Mouse (Mus musculus): ENCODE data around the gene Atp6v0a1. TPM values are rescaled to one million over a fixed set of nuclear protein-coding genes. Genes with fewer than 3 reads are reported as not detected.

Gene Atp6v0a1
- polyA plus RNA-seq, 1 experiment from 2014 or later = 167 TPM

DNA sequence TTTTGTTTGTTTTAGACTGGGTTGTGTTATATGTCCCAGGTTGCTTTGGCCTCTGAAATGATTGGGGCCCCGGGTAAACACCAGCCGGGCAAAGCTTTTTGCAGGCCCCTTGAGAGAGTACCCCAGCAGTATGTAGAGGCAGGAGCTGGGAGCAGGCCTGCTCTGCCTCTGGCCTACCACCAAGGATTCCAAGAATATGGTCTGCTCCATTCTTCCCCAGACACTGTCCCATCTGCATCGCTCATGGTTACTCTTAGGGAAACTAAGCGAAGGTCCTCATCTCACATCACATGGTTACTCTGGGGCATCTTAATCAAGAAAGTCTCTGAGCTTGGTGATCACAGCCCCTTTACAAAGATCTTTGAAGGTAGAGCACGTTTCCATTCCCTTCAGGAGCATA, 40.8 kb upstream of the Atp6v0a1 start:
- no peaks in the 10 kb centered on the region for H3K36me3 ChIP-seq
- H3K9ac ChIP-seq (replicated peaks) = no peak overlapping the region
- peak overlapping the region; percentile 41 for H3K4me3 ChIP-seq (replicated peaks)
- H3K4me1 ChIP-seq = peaks cover 18% of the 10 kb centered on the region
- peaks cover 75% of the 10 kb centered on the region for H3K27me3 ChIP-seq (replicated peaks)
- peak overlapping the region; percentile 60 for H3K4me2 ChIP-seq
- H3K27ac ChIP-seq (replicated peaks) = no peak overlapping the region
- 78% methylated on average over 5 of the region's 5 CpGs for WGBS
- no peaks in the 10 kb centered on the region for H3K9me3 ChIP-seq (replicated peaks)
- no peak for ATAC-seq (ENCODE audit: low FRiP score)

DNA sequence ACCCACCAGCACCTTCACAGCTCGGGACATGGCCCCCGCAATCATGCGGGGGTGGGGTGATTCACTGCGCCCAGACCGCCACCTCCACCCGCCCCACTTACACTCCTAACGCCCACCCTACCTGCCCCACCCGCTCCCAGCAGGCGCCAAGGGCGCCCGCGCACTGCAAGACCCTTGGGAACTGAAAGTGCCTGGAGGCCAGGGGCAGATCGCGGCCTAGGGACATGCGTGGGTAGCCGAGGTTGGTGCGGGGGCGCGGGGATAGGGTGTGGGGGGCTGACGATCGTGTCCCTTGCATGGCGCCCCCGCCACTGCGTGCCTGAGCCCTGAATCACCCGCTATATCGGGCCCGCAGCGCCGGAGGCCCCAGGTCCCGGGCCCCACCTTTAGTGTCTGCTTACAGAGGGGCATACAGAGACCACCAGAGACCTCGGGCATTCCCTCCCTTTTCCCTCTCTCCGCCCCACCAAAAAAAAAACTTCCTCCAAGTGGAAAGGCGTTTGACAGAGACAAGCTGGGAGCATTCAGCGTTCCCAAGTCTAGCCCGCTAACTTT, 40.0 kb upstream of the Atp6v0a1 start:
- WGBS = 6% methylated on average over 27 of the region's 35 CpGs
- Histone ChIP-seq H3K9me3 (replicated peaks) (no peaks in the 10 kb centered on the region), H3K9ac (replicated peaks) (peak overlapping the region; percentile 46; the same call in 1 of the 2 replicates), H3K36me3 (no peaks in the 10 kb centered on the region), H3K27me3 (replicated peaks) (peaks cover 76% of the 10 kb centered on the region), H3K4me3 (replicated peaks) (peak overlapping the region; percentile 41), H3K4me2 (peak overlapping the region; percentile 60), H3K4me1 (peaks cover 18% of the 10 kb centered on the region), H3K27ac (replicated peaks) (peak overlapping the region; percentile 68; the same call in 1 of the 2 replicates)
- ATAC-seq (ENCODE audit: low FRiP score) = no peak

DNA sequence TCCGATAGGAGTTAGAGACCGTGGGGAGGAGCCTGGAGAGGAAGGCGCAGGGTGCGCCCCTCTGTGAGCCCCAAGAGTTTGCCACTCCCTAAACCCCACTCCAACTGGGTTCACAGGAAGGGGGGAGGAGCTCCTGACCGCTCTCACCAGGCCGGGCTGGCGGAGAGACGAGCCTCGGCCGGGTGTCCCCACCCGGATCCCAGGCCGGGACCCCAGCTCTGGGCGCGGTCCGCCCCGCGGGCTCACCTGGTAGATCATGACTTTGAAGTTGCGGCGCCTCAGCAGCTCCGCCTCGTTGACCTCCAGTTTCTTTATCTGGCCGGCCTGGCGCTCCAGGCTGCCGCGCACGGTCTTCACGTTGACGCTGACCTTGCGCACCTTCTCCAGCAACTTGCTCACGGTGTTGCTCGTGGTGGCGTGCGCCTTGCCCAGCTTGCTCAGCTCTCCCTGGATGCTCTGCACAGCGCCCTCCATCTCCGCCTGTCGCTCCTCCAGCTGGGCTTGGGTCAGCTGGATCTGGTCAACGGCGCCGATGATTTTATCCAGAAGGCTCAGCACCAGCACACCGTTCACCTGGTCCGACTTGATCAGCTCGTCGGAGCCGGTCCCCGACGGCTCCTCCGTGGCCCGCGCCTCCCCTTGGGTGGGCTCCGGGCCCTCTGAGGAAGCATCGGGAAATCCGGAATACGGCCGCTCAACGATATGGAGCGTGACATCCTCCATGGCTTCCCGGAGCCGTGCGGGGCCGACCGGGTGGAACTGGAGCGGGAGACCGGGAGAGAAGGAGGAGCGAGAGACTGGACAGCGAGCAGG, 39.3 kb upstream of the Atp6v0a1 start:
- H3K9ac ChIP-seq (replicated peaks) = peak overlapping the region; percentile 46
- H3K4me1 ChIP-seq = peaks cover 18% of the 10 kb centered on the region
- H3K9me3 ChIP-seq (replicated peaks) = no peaks in the 10 kb centered on the region
- no peaks in the 10 kb centered on the region for H3K36me3 ChIP-seq
- peak overlapping the region; percentile 68 for H3K27ac ChIP-seq (replicated peaks)
- peaks cover 74% of the 10 kb centered on the region for H3K27me3 ChIP-seq (replicated peaks)
- peak overlapping the region; percentile 60 for H3K4me2 ChIP-seq
- H3K4me3 ChIP-seq (replicated peaks) = peak overlapping the region; percentile 41
- no peak for ATAC-seq (ENCODE audit: low FRiP score)
- WGBS = under 1% methylated on average over 65 of the region's 65 CpGs

DNA sequence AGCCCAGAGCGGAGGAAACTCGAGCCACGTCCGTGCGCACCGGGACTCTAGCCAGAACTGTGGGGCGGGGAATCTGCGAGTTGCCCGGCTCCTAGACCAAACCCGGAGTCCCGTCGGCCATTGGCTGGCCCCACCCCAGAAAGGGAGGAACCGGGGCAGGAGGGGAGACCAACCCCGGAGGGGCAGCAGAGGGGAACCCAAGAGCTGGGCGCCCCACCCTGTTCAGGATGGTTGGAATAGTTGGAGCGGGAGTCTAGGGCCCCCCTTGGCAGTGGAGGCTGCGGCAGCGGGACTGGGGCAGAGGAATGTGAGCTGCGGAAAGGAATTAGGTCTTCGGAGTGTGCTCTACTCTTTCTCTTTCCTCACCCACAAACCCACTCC, 38.7 kb upstream of the Atp6v0a1 start, which contains the start of gene Cavin1:
Gene Cavin1 (minus strand): TSS at position 331 of the 381 bp plus-strand sequence.
- peaks cover 18% of the 10 kb centered on the region for H3K4me1 ChIP-seq
- WGBS = 2% methylated on average over 20 of the region's 20 CpGs
- H3K4me2 ChIP-seq = peak within 1 kb of the TSS; percentile 60
- peak within 1 kb of the TSS; percentile 41 for H3K4me3 ChIP-seq (replicated peaks)
- no peaks in the 10 kb centered on the region for H3K9me3 ChIP-seq (replicated peaks)
- peak; percentile 57 for ATAC-seq (ENCODE audit: low FRiP score)
- peak within 1 kb of the TSS; percentile 46 for H3K9ac ChIP-seq (replicated peaks)
- H3K36me3 ChIP-seq = no peaks in the 10 kb centered on the region
- peak within 1 kb of the TSS; percentile 68 for H3K27ac ChIP-seq (replicated peaks)
- peaks cover 73% of the 10 kb centered on the region for H3K27me3 ChIP-seq (replicated peaks)

DNA sequence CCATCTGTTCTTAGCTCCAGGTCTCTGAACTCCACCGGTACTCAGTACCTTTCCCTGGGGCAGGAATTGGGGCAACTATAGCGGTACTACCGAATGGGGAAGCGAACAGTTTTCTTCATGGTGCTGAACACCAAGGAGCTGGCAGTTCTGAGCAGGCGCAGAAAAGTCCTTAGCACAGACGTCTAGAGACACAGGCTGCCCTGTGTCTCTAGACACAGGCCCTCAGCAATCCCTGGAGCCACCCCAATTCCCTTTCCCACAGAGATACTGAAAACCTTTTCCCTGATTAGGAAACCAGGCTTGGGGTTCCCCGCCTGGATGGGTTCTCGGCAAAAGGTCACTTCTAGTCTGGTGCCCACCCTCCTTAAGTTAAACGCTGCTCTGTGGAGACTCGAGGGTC, 37.8 kb upstream of the Atp6v0a1 start:
- peaks cover 69% of the 10 kb centered on the region for H3K27me3 ChIP-seq (replicated peaks)
- H3K4me2 ChIP-seq = no peak overlapping the region
- H3K27ac ChIP-seq (replicated peaks) = no peak overlapping the region
- no peak overlapping the region for H3K9ac ChIP-seq (replicated peaks)
- no peaks in the 10 kb centered on the region for H3K9me3 ChIP-seq (replicated peaks)
- WGBS = 61% methylated on average over 10 of the region's 10 CpGs
- H3K4me3 ChIP-seq (replicated peaks) = no peak overlapping the region
- no peaks in the 10 kb centered on the region for H3K36me3 ChIP-seq
- H3K4me1 ChIP-seq = peaks cover 18% of the 10 kb centered on the region
- ATAC-seq (ENCODE audit: low FRiP score) = no peak

- Histone ChIP-seq H3K36me3 (no peaks in the 10 kb centered on the region), H3K4me3 (replicated peaks) (no peak overlapping the region), H3K9ac (replicated peaks) (no peak overlapping the region), H3K4me1 (peaks cover 18% of the 10 kb centered on the region), H3K4me2 (no peak overlapping the region), H3K27ac (replicated peaks) (no peak overlapping the region), H3K27me3 (replicated peaks) (peaks cover 53% of the 10 kb centered on the region), H3K9me3 (replicated peaks) (no peaks in the 10 kb centered on the region)
- WGBS = 92% methylated on average over 7 of the region's 7 CpGs
- no peak for ATAC-seq (ENCODE audit: low FRiP score)
Measured at GRCm38 (mm10) chr11:100973245-100973644, 36.0 kb upstream of the Atp6v0a1 start.

DNA sequence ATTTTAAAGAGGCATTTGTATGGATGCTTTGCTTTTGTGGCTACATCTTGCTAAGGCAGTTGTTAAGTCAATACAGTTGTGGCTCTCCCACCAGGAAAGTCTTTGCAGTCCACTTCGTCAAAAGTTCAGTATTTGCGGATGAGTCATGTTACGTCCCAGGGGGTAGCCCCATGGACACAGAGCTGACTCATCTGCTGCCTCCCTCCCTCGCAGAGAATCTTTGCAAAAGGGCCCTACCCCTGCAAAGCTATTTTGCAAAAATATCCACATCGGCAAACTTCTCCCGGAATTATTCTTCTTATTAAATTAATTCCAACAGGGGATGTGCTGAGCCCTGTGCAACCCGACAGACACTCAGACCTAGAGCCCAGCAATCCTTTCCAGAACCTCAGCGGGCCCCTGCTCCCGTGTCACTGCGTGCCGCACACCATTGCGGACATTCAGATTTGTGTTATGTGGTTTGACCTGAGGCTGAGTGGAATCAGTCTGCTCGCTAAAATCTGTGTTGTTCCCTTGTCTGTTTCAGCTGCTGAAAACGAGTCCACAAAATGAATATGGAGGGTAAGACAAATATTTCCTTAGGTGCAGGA, 34.8 kb upstream of the Atp6v0a1 start:
- no peak for ATAC-seq (ENCODE audit: low FRiP score)
- no peaks in the 10 kb centered on the region for H3K36me3 ChIP-seq
- H3K27ac ChIP-seq (replicated peaks) = no peak overlapping the region
- H3K4me2 ChIP-seq = no peak overlapping the region
- no peak overlapping the region for H3K9ac ChIP-seq (replicated peaks)
- peaks cover 41% of the 10 kb centered on the region for H3K27me3 ChIP-seq (replicated peaks)
- no peak overlapping the region for H3K4me3 ChIP-seq (replicated peaks)
- peaks cover 11% of the 10 kb centered on the region for H3K4me1 ChIP-seq
- H3K9me3 ChIP-seq (replicated peaks) = no peaks in the 10 kb centered on the region
- 78% methylated on average over 14 of the region's 14 CpGs for WGBS

DNA sequence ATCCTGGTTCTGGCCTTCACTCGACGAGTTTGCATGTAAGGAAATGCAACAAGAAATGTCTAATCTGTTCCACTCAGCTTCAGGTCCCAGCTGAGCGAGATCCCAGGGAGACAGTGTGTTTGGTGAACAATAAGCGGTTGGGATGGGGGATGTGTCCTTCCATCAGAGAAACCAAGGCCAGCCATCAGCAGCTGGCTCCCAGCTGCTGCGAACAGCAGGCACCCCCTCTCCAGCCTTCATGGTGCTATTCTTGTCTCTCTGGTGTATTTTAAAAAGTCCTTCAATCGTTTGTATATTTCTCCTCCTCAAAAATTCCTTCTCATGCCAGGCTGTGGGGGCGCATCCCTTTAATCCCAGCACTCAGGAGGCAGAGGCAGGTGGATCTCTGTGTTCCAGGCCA, 34.0 kb upstream of the Atp6v0a1 start:
- Histone ChIP-seq H3K27ac (replicated peaks) (no peak overlapping the region), H3K27me3 (replicated peaks) (peaks cover 33% of the 10 kb centered on the region), H3K9ac (replicated peaks) (no peak overlapping the region), H3K4me3 (replicated peaks) (no peak overlapping the region), H3K4me2 (no peak overlapping the region), H3K4me1 (peaks cover 4% of the 10 kb centered on the region), H3K36me3 (no peaks in the 10 kb centered on the region), H3K9me3 (replicated peaks) (no peaks in the 10 kb centered on the region)
- no peak for ATAC-seq (ENCODE audit: low FRiP score)
- 76% methylated on average over 7 of the region's 7 CpGs for WGBS

GRCm38 (mm10) chr11:100979887-100980286, 29.4 kb upstream of the Atp6v0a1 start:
- Histone ChIP-seq H3K27me3 (replicated peaks) (peaks cover 6% of the 10 kb centered on the region; the same call in 1 of the 2 replicates), H3K4me3 (replicated peaks) (no peak overlapping the region), H3K9ac (replicated peaks) (no peak overlapping the region), H3K9me3 (replicated peaks) (no peaks in the 10 kb centered on the region), H3K36me3 (no peaks in the 10 kb centered on the region), H3K4me1 (peaks cover 5% of the 10 kb centered on the region; the same call in 1 of the 2 replicates), H3K4me2 (no peak overlapping the region), H3K27ac (replicated peaks) (0 out of 2 replicates have a peak overlapping the region, but pooled peaks have one; percentile 7)
- 58% methylated on average over 8 of the region's 8 CpGs for WGBS
- ATAC-seq (ENCODE audit: low FRiP score) = no peak

GRCm38 (mm10) chr11:100980438-100980837, 28.8 kb upstream of the Atp6v0a1 start:
- Histone ChIP-seq H3K4me1 (peaks cover 5% of the 10 kb centered on the region; the same call in 1 of the 2 replicates), H3K9ac (replicated peaks) (no peak overlapping the region), H3K4me3 (replicated peaks) (no peak overlapping the region), H3K36me3 (no peaks in the 10 kb centered on the region), H3K27me3 (replicated peaks) (peaks cover 6% of the 10 kb centered on the region; the same call in 1 of the 2 replicates), H3K9me3 (replicated peaks) (no peaks in the 10 kb centered on the region), H3K27ac (replicated peaks) (no peak overlapping the region), H3K4me2 (no peak overlapping the region)
- 83% methylated on average over 1 of the region's 1 CpGs for WGBS
- no peak for ATAC-seq (ENCODE audit: low FRiP score)

DNA sequence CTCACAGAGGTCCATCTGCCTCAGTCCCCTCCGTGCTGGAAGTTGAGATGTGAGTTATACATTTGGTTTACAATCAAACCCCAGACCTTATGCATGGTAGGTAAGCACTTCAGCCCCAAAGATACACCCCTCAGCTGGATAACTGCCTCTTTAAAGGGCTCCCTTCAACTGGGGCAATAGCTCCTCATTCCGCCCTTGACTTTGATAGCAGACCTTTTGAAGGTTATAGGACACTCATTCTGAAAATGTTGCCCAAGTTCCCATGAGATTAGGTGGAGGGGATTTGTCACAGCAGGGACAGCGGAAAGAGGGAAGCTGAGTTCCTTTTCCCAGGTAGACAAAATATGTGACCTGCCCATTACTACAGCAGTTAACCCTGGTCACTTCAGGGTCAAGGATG, 28.0 kb upstream of the Atp6v0a1 start:
- peaks cover 6% of the 10 kb centered on the region; the same call in 1 of the 2 replicates for H3K27me3 ChIP-seq (replicated peaks)
- H3K9ac ChIP-seq (replicated peaks) = no peak overlapping the region
- H3K4me1 ChIP-seq = peaks cover 5% of the 10 kb centered on the region; the same call in 1 of the 2 replicates
- ATAC-seq (ENCODE audit: low FRiP score) = no peak
- H3K4me2 ChIP-seq = no peak overlapping the region
- WGBS = 64% methylated on average over 3 of the region's 3 CpGs
- H3K27ac ChIP-seq (replicated peaks) = no peak overlapping the region
- no peaks in the 10 kb centered on the region for H3K36me3 ChIP-seq
- H3K9me3 ChIP-seq (replicated peaks) = no peaks in the 10 kb centered on the region
- H3K4me3 ChIP-seq (replicated peaks) = no peak overlapping the region
